Mouse (Mus musculus) lung, embryonic 16.5 days (tissue): ENCODE results near the gene Car5a. TPM values are rescaled to one million over a fixed set of nuclear protein-coding genes. Genes with fewer than 3 reads are reported as not detected.

ENCODE experiments used
- ATAC-seq: fragments of 200-750 bp; cut with Nextera tagmentation; 2 replicates; pipeline ENCODE4 v1.8.0; 2017; ENCODE audit warnings: low read depth, mild to moderate bottlenecking, moderate library complexity
- H3K27ac ChIP-seq: fragments of 300-500 bp; sonication (generic); 2 replicates; pipeline ENCODE4 v1.5.1; 2014; ENCODE audit warnings: mild to moderate bottlenecking, control low read depth, low read length
- H3K27me3 ChIP-seq: fragments of 300-500 bp; sonication (generic); 2 replicates; pipeline ENCODE4 v1.6.1; 2014; ENCODE audit warnings: low read depth, low read length, mixed read lengths; ENCODE audit not compliant: control insufficient read depth, insufficient read depth
- H3K36me3 ChIP-seq: fragments of 300-500 bp; sonication (generic); 2 replicates; pipeline ENCODE4 v1.6.1; 2014; ENCODE audit warnings: low read length; ENCODE audit not compliant: control insufficient read depth, insufficient read depth
- H3K4me1 ChIP-seq: fragments of 300-500 bp; sonication (generic); replicated peaks from 2 replicates; pipeline ENCODE4 v1.6.1; 2014; ENCODE audit warnings: low read length, mixed read lengths; ENCODE audit not compliant: control insufficient read depth, insufficient read depth
- H3K4me2 ChIP-seq: fragments of 300-500 bp; sonication (generic); 2 replicates; pipeline ENCODE4 v1.6.1; 2014; ENCODE audit warnings: low read depth, low read length, control low read depth
- H3K4me3 ChIP-seq: fragments of 300-500 bp; sonication (generic); 2 replicates; pipeline ENCODE4 v1.5.1; 2014; ENCODE audit warnings: mild to moderate bottlenecking, low read length, control low read depth
- H3K9ac ChIP-seq: fragments of 300-500 bp; sonication (generic); 2 replicates; pipeline ENCODE4 v1.6.1; 2014; ENCODE audit warnings: low read length, control low read depth
- H3K9me3 ChIP-seq: fragments of 300-500 bp; sonication (generic); 2 replicates; pipeline ENCODE4 v1.6.1; 2016; ENCODE audit warnings: low read length; ENCODE audit not compliant: control insufficient read depth
- WGBS: fragments of 180-500 bp; shearing (Covaris S2); extraction: QIAGEN DNeasy Blood & Tissue Kit; methylation state at CpG from one replicate; pipeline ENCODE4 v1.1.7; 2014; 5-methylcytosine and 5-hydroxymethylcytosine counted together
- polyA plus RNA-seq: library from polyadenylated mRNA; unstranded; fragments of >200 nt; fragmentation: Nextera tagmentation; extraction: Ambion mirVana; gene quantifications from 2 replicates; pipeline ENCODE4 v1.2.1, GENCODE M21; 2015

Car5a gene
- polyA plus RNA-seq, 1 experiment from 2014 or later: not detected

DNA sequence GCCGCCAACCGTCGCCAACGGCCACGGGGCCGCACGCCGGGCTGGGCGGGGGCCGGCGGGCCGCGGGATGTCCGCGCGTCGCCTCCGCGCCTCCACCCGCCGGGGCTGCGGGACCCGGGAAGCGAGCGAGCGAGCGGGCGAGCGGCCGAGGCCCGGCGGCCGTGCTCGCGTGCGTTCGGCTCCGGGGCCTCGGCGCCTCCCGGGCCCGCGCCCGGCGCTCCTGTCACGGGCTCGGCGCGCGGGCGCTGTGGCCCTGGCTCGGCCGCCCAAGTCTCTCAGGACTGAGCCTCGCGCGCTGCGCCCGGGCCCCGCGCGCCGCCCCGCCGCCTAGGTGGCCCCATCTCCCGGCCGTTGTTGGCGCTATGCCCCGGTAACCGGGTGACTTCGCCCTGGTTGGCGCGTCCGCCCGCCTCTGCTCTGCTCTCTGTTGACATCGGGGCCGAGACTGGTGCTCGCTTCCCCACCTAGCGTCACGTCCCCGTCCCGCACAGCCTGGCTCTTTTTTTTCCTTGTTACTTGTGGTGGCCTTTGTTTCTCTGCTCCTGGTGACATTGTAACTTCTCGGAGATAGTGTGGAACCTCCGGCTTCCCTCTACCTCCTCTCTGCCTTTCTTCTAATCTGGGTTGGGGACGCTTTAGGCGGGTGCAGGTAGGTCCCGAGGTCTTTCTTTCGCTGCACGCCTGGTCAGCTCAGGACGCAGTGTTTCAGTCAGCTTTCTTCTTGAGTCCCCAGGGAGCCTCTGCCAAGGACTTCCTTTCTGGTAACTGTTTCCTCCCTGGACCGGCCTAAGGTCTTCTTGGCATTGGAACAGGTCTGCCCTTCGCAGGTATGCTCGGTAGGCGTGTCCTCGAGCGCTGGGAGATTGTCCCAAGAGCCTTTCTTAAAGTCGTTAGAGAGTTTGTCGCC, 6.3 kb upstream of the Car5a start:
- Histone ChIP-seq H3K27me3 (no peaks in the 10 kb centered on the region), H3K9me3 (no peaks in the 10 kb centered on the region), H3K4me1 (peaks cover 39% of the 10 kb centered on the region), H3K9ac (peak overlapping the region; percentile 97), H3K4me2 (peak overlapping the region; percentile 83), H3K27ac (peak overlapping the region; percentile 98), H3K36me3 (peaks cover 8% of the 10 kb centered on the region; the same call in 1 of the 2 replicates), H3K4me3 (peak overlapping the region; percentile 86)
- under 1% methylated on average over 57 of the region's 97 CpGs for WGBS
- ATAC-seq: 0 out of 2 replicates have a peak, but pooled peaks have one; percentile 5

DNA sequence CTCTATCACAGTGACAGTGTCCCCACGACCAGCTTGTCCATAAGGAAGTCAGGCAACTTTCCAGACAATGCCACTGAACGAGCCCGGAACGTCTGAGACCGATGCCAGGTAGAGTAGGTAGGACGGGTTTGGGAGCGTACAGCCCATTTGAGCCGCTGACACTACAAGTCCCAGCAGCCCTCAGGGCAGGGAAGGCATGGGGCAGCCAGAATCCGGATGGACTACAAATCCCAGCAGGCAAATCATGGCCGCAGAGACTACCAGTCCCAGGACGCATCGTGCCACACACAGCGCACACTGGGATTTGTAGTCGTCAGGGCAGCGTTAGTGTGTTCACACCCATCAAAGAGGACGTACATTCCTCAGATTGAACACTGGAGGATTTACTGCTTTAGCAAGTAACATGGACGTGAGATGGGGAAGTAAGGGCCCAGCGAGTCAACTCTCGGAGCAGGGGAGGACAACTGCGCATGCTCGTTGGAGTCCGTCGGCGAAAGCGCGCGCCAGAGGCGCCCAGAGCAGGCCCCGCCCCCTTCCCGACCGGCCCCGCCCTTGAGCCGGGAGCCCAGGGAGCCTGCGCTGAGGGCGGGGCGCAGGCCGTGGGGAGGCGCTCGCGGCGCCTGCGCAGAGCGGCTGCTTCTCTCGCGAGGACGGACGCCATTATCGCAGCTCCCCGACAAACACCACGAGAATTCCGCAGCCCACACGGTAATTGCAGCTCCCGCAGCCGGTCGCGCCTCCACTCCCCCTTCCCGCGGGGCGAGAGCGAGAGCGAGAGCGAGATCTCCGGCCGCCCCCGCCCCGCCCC, 5.4 kb upstream of the Car5a start:
- Histone ChIP-seq H3K4me3 (peak overlapping the region; percentile 86), H3K9ac (peak overlapping the region; percentile 97), H3K4me1 (peaks cover 38% of the 10 kb centered on the region), H3K9me3 (no peaks in the 10 kb centered on the region), H3K4me2 (peak overlapping the region; percentile 83), H3K36me3 (peaks cover 7% of the 10 kb centered on the region; the same call in 1 of the 2 replicates), H3K27ac (peak overlapping the region; percentile 98), H3K27me3 (no peaks in the 10 kb centered on the region)
- ATAC-seq: peak; percentile 95
- WGBS: under 1% methylated on average over 51 of the region's 66 CpGs

DNA sequence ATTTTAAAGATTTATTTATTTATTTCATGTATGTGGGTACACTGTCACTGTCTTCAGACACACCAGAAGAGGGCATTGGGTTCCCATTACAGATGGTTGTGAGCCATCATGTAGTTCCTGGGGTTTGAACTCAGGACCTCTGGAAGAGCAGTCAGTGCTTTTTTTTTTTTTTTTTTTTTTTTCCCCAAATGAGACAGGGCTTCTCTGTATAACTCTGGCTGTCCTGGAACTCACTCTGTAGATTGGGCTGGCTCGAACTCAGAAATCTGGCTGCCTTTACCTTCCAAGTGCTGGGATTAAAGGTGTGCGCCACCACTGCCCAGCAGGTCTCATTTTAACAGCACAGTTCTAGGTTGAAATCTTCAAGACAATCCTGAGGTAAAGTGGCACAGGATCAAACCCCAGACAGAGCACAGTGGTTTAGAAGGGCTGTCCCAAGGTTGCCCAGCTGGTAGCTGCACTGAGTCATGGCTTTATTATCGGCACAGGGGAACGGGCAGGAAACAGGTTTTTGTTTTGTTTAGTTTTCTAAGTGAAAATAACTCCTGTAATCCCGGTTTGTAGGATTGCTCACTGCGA, 4.6 kb upstream of the Car5a start, which contains the start of gene Banp:
Gene Banp, plus strand, starts transcription at position 529 of the 579 bp plus-strand sequence.
- ATAC-seq: no peak
- peaks cover 35% of the 10 kb centered on the region for H3K4me1 ChIP-seq

DNA sequence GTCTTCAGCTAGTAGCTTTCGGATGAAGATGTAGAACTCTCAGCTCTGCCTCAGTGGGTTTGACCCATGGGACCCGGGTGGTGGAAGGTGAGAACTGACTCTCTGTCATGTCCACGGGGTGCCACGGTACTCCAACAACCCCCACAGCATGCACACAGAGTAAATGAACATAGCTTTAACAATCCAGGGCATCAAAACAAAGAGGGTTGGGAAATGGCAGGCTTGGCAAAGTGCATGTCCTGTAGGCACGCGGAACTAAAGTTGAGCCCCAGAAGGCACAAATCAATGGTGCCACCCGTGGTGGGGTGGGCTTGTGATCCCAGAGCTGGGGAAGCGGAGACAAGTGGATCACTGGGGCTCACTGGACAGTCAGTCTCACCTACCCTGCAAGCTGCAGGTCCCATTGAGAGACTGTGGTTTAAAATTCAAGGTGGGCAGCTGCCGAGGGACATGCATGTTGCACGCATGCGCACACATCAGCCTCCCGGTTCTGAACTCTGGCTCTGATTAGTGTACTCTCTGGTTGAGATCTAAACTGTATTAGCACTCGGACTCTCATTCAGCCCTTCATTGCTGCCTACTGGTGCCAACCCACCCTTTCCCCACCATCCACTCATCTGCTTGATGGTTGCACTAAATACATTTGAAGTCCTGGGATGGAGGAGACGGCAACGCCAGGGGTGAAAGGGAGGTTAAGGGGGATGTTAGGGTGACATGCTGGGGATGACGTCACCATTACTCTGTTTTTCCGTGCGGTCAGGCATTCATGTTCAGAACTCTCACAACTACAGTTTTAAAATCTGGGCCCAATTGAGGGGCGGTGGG, 3.8 kb upstream of the Car5a start:
- H3K9ac ChIP-seq: peak overlapping the region; percentile 69
- H3K9me3 ChIP-seq: no peaks in the 10 kb centered on the region
- H3K27ac ChIP-seq: peak overlapping the region; percentile 95
- WGBS: 54% methylated on average over 19 of the region's 19 CpGs
- peak overlapping the region; percentile 45 for H3K4me3 ChIP-seq
- no peaks in the 10 kb centered on the region for H3K36me3 ChIP-seq
- H3K4me1 ChIP-seq: peaks cover 35% of the 10 kb centered on the region
- ATAC-seq: no peak
- H3K27me3 ChIP-seq: no peaks in the 10 kb centered on the region
- peak overlapping the region; percentile 69 for H3K4me2 ChIP-seq

More for the DNA sequence above, 4.6 kb upstream of the Car5a start, which contains the start of gene Banp:
- peak within 1 kb of the TSS; percentile 98 for H3K27ac ChIP-seq
- peak within 1 kb of the TSS; percentile 97 for H3K9ac ChIP-seq
- H3K9me3 ChIP-seq: no peaks in the 10 kb centered on the region
- peak within 1 kb of the TSS; percentile 83 for H3K4me2 ChIP-seq
- no peaks in the 10 kb centered on the region for H3K27me3 ChIP-seq
- H3K4me3 ChIP-seq: peak within 1 kb of the TSS; percentile 86
- 51% methylated on average over 6 of the region's 6 CpGs for WGBS
- peaks cover 3% of the 10 kb centered on the region; the same call in 1 of the 2 replicates for H3K36me3 ChIP-seq

DNA sequence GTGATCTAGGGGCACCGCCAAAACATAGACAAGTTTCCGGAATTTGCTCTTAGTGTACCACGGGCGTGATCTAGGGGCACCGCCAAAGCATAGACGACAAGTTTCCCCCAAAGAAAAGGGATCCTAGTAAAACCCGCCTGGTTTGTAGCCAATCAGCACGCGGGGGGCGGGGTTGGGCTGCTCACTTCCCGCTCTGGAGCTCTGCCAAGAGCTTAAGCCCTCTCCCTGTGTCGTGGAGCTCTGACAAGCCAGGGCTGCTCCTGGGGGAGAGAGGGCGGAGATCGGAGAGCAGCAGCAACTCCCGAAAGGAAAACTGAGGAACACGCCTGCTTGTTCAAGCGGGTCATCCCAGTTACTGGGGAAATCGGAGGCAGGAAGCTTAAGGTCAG, 3.0 kb upstream of the Car5a start:
- under 1% methylated on average over 18 of the region's 18 CpGs for WGBS
- Histone ChIP-seq H3K27ac (peak overlapping the region; percentile 95), H3K4me2 (peak overlapping the region; percentile 69), H3K4me3 (peak overlapping the region; percentile 45), H3K27me3 (no peaks in the 10 kb centered on the region), H3K9me3 (no peaks in the 10 kb centered on the region), H3K36me3 (no peaks in the 10 kb centered on the region), H3K4me1 (peaks cover 31% of the 10 kb centered on the region), H3K9ac (peak overlapping the region; percentile 69)
- peak; percentile 52 for ATAC-seq

DNA sequence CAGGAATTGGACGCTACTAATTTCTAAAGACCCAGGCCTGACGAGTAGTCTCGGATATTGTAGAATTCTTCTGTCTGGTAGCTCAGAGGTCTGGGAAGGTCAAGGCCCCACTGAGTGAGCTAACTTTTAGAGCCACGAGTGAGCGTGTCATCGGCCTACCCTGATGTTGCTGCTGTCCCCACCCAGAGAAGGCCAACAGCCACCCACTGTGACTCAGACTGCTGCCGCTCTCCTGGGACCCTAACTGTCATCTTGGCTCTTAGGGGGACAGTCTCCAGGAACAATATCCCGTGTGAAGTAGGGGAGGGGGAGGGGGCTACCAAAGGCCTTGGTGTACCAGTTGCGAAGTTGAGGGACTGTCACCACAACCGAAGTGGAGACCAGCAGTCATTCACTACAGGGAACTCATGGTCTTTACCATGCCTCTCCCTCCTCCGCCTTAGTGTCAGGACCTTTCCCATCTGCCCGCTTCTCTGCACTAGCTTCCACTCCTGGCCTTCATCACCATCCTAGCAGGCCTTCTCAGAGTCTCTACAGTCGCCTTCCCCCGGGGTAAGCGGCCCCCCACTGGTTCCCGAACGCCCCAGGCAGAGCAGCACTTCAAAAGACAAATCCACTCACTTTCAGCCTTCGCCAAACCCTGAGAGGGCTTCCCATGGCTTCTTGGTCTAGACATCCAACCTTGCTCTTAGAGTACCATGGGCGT, 2.5 kb upstream of the Car5a start:
- Histone ChIP-seq H3K4me1 (peaks cover 26% of the 10 kb centered on the region), H3K36me3 (no peaks in the 10 kb centered on the region), H3K27me3 (no peaks in the 10 kb centered on the region), H3K9ac (peak overlapping the region; percentile 69), H3K9me3 (no peaks in the 10 kb centered on the region), H3K4me3 (peak overlapping the region; percentile 45), H3K4me2 (peak overlapping the region; percentile 69), H3K27ac (peak overlapping the region; percentile 95)
- no peak for ATAC-seq
- 28% methylated on average over 19 of the region's 19 CpGs for WGBS

DNA sequence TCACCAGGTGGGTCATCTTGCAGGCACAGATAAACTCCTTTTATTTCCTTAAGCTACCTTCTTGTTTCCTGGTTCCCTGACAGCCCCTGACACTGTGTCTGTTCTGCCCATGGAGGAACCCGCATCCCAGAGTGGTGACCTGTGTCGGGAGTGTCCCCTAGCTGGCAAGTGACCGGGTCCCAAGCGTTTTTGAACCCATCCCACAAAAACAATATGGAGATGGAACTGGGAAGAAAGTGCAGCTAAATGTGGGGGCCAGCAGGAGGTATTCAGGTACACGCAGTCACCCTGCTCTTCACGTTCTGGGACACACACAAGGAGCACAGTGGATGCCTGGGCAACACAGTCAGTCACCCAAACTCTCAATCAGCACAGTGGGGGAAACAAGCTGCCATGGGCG, 1.6 kb upstream of the Car5a start:
- Histone ChIP-seq H3K4me3 (no peak overlapping the region), H3K36me3 (no peaks in the 10 kb centered on the region), H3K4me2 (no peak overlapping the region), H3K4me1 (peaks cover 20% of the 10 kb centered on the region; the same call in 1 of the 2 replicates), H3K27me3 (no peaks in the 10 kb centered on the region), H3K27ac (no peak overlapping the region), H3K9ac (no peak overlapping the region), H3K9me3 (no peaks in the 10 kb centered on the region)
- no peak for ATAC-seq
- WGBS: 73% methylated on average over 7 of the region's 7 CpGs

DNA sequence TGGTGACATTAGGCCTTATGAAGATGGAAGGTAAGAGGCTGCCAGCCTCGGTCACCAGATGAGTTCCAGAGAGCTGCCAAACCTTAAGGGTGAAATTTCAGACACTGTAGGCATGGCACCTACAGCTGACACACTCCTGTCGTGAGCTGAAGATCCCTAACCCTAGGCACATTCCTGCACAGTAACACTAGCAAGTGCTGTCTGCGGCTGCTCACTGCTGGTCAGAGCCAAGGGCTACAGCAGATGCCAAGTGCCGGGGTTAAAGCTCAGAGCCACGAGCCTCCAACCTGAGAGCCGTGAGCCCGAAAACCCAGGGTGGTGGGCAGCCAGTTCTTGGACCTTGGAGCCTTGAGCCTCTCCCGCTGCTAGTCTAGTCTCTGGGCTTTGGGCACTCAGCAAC, 988 bp downstream of the Car5a start:
- Histone ChIP-seq H3K27me3 (no peaks in the 10 kb centered on the region), H3K4me2 (no peak overlapping the region), H3K9ac (no peak overlapping the region), H3K4me3 (no peak overlapping the region), H3K27ac (no peak overlapping the region), H3K9me3 (no peaks in the 10 kb centered on the region), H3K36me3 (no peaks in the 10 kb centered on the region), H3K4me1 (peaks cover 13% of the 10 kb centered on the region; the same call in 1 of the 2 replicates)
- 70% methylated on average over 8 of the region's 8 CpGs for WGBS
- no peak for ATAC-seq
